Mouse (Mus musculus) cerebellum, postnatal 14 days (tissue): ENCODE data around the gene Mad1l1.
A peak's percentile ranks its signal among the peaks of the same experiment; 100 is the strongest.

Source experiments
- DNase-seq, 2 experiments: peaks; one replicate each; pipeline ENCODE4 v3.0.0; 2021; ENCODE audit warnings: mixed read lengths in 2 of 2

Mad1l1 gene

DNA sequence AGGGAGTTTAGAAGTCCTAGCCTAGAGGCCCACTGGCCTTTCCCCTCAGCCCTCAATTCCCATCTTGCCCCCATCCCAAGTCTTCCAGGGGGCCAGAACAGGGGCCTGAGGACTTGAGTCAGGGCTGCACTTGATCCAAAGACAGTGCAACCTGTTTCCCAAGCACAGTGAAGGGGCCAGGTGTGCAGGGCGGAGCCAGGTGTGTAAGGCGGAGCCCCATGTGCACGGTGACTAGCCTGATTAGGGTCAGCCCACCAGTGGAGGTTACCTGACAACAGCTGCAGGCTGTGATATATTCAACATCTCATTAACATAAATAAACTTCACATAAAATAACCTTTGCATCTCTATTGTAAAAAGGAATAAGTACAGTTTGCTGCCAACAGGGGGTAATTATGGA is 280.3 kb downstream of the Mad1l1 start:
- DNase-seq: no peak

DNA sequence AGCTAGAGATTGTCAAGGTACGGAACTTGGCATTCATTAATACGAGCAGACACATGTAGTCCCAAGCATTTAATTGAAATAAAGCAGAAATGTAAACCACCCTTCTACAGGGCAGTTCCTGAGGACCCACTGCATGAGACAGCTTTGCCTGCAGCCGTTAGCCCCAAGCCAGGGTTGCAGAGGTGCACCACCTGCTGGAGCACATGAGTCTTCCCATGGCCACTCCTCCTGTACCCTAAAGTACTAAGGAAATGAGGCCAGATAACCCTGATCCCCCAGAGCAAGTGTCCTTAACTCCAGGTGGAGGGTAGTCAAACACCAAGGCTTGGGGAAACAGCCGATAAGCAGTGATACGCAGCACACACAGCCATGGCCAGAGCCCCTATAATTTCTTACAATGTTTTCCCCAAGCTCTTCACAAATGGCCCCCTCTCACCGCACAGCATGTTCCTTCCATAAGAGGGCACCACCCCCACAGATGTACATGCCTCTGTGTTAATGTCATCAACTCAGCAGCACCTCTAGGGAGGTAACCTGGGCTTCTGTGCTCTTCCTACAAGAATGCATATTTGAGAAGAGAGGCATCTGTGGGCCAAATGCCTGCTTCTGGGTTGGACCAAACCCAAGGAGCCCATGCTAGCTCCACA is 283.6 kb downstream of the Mad1l1 start:
- peak; percentile 32 to 33 for DNase-seq

DNA sequence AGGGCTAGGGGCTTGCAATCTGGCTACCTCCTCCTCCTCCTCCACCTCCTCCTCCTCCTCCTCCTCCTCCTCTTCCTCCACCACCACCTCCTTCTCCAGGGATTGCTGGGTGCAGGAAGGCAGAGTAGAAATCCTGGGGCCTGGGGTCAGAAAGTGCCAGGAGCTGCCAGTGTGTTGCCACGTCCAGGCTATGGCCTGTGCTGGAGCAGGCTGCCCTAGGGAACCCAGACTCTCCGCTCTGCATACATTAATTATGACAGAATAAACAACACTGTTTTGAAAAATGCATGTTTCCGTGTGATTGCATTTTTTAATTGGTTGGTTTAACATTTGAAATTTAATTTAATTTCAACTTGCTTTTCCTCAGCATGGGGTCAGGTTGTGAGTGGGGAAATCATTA is 285.7 kb downstream of the Mad1l1 start:
- no peak for DNase-seq

DNA sequence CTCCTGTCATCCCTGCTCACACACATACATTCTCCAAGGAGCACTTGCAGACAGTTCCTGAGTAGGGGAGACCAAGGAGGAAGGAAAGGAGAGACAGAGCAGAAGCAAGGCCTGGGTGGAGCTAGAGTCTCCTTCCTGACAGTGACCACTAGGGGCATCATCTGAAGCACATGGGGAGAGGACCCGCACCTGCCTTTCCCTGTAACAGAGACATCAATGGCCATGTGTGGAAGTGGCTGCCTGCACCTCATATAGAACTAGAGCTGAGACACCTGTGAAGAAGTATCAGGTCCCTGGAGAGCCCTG is 286.4 kb downstream of the Mad1l1 start:
- no peak for DNase-seq

DNA sequence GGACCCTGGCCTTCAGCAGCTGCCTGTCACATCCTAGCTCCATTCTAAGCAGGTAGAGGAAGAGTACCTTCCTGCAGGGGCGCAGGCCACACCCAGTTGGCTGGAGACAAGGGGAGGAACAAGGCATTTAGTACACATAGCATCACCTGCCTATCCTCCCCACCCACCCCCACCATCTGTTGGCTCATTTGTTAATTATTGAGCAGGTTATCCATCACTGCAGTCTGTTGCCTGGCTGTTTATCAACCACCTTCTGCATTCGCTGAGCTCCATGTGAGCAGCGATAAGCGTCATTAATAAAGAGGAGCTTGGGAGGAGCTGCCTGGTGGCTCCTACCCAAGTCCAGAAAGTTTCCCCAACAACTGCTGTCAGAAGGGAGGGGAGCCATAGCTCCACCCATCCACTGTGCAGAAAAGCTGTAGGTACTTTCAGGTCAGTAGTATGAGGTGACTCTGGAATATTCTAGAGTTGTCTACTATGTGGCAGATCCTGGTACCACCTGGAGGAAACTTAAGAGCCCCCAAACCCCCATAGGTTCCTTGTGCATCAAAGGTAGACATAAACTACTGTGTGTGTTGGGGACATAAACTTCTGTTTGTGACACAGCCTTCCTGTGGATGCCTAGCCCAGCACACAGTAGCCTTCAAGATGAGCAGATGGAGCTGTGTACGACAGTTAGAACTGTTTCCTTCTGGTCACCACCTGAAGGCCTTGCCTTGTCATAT is 286.9 kb downstream of the Mad1l1 start:
- no peak for DNase-seq

DNA sequence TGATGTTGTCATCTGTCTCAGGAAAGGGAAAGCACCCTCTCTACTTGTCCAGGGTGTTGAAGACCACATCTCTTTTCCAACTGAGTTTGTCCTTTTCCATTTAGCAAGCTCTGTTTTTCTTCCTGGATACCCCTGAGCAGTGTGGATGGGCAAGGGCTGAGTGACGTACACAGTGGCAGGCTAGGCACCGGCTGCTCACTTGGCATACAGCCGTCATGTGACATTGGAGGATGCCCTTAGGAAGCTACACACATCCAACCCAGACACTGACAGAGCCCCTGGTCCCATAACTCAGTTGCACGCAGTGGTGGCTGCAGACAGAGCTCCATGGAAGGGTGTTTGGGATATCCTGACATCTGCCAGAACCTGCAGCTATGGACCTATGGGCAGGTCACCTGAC is 295.0 kb downstream of the Mad1l1 start:
- peak; percentile 60 to 69 for DNase-seq

DNA sequence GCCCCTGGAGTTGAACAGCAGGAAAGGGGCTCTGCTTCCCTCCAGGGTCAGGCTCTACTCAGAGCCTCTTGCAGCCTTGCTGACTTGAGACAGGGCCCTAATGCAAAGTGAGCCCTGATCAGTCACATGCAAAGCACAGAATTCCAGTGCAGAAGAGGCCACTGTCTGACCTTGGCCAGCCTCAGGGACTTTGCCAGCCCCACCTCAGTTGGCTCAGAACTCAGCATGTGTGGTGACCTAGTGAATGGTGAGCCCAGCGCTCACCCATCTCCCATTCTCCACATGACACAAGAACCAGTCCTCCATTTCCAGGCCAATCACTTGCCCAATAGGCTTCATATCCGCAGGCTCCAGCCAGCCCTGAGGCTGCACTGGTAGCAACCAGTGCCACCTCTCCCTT is 296.1 kb downstream of the Mad1l1 start:
- DNase-seq: no peak

DNA sequence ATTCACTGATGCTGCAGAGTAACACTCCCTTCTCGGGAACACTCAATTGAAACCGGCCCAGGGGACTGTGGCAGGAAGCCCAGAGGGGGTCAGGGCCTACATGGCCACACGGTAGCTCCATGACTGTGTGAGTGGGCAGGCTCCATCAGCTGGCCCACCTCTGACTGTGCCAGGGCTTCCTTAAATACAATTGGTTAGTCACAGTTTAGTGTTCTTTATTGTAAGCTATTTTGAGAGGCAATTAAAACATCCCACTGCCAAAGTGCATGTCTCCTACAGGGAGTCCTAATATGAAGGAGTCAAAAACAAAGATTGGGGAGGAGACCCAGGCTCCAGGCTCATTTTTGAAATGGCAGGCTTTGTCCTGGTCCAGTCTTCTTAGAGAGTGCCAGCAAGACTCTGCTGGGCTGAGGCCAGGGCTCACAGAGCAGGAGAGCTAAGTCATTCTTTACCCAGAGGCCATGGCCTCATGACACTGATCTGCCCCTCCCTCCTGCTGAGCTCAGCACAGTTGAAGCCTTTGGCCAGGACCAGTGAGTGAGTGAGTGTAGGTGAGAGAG is 297.3 kb downstream of the Mad1l1 start:
- peak; percentile 35 to 39 for DNase-seq

DNA sequence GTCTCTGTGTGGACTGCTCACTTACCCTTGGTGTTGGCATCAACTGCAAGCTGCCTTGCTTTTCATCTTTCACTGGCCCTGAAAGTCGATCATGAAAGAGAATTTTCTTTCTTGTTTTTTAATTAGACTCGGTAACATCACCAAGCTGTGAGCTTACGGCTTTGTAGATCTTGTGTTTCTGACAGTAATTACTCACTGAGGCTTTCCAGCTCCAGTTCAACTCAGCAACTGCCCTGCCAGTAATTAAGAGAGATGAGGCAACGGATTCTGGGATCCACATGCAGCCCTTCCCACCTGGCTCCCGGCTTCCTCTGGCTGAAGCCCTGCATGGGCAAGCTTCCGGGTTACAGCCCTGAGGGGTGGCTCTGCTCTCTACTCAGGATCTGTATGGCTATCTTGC is 298.5 kb downstream of the Mad1l1 start:
- no peak for DNase-seq

DNA sequence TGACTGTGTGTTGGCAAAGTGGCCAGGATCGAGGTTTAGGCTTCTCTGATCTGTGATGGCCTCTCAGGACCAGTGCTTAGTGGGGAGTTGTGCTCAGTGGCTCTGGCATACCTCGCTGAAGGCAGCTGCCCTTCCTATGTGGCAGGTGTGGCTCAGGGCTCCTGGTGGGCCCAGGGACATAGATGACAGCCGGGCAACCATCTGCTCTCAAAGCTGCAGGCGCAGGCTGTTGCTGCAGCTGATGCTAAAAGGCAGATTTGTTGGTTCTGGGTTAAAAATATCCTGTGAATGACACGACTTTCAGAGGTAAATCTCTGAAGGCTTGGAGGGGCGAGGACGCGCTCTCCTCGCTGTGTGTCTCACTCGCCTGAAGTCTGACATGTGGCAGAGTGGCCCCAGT is 299.6 kb downstream of the Mad1l1 start:
- peak; percentile 59 to 69 for DNase-seq

DNA sequence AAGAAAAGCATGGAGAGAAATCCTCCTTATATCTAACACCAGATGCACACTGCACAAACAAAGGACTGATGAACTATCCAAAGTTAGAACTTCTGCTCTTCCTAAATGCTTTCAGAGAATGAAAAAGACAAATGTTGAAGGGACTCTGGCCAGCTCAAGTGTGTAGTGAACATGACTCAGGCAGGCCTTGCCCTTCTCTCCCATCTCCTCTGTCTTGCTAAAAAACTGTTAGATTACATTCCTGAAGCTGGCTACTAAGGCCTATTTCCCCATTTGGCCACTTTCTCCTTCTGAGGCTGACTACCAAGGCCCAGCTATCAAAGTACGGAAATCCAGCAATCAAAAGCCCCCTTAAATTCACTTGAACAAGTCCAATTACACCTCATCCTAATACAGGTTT is 301.7 kb downstream of the Mad1l1 start:
- no peak for DNase-seq

DNA sequence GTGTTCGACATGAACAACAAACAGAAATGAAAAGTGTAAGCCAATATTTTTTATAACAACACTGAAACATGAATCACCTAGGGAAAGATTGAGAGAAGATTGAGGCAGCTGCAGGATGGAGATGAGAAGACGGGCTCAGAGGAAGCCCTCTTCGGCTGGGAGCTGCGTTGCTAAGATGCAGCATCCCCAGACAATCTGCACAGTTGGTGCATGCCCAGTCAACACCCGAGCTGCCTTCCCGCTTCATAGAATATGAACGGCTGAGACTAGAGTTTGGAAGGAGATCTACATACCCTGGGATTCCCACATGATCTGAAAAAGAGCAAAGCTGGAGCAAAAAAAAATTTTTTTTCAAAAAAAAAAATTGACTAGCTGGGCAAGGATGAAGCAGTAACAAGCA is 302.6 kb downstream of the Mad1l1 start:
- DNase-seq: no peak

DNA sequence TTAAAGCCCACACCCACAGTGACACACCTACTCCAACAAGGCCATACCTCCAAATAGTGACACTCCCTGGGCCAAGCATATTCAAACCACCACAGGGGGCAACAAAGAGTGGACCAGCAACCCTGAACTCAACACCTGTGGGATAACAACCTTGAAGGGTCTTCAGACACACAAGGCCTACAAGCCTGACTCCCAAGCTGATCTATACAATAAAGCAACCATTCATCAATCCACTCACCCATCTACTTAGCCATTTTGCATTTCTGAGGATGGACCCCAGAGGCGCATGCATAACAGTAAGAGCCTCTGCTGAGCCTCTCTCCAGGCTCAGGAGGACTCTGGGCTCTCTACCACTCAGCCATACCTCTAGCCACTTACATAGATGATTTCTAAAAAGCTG is 304.5 kb downstream of the Mad1l1 start:
- no peak for DNase-seq

DNA sequence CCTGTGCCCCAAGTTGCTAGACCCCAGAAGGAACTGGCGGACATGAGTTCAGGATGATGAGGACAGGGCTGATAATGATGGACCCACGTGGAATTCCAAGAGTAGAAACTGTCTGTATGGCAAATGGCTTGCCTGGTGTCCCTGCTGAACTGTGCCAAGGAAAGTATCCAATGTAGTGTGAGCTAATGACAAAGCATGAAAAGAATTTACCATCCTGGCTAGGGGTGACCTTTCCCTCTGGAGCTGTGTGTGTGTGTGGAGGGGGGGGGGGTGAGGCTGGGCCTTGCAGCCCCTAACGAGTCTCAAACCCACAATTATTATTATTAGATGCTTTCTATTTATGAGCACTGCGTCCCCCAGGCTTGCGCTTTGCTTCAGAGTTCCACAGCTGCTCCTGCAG is 307.7 kb downstream of the Mad1l1 start:
- no peak for DNase-seq

DNA sequence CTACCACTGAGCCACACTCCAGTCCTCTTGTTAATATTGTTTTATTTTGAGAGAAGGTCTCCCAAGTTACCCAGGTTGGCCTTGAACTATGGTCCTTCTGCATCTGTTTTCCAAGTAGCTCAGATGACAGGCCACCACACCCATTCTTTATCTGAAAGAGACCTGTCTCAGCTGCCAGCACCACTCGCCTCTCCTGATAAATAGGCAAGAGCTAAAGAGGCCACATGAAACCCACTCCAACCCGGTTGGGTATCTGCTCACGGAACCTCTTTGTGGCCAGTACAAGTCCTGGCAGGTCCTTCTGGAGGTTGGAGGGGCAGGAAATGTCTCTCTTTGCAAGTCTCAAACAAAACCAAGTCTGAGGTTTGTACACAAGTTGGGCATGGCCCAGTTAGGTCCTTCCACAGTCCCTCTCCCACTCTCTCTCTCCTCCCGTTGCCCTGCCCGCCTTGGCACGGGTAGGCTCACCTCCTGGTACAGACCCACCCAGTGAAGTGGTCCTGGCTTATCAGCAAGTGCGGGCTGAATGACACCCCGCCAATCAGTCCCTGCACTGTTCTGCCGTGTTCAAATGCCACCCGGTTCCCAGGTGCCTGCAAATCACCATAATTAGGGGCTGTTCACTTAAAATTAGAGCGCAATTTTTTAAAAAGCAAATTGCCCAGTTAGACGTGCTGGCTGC is 308.9 kb downstream of the Mad1l1 start:
- no peak for DNase-seq

DNA sequence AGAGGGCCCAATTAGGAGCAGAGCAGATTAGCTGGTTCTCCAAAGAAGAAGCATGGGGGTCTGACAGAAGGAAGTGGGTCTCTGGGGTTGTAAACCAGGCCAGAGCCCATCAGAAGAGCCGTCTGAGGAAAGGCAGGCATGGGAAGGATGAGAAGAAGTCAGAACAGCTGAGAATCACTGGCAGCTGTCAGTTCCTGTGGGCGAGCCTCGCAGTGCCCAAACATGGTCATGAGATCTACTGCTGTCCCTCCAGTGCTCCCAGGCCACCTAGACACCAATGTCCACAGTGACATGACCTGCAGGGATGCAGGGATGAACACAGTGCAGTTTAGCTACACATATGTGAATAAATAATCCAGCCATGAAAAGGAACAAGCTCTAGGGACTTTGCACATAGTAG is 310.9 kb downstream of the Mad1l1 start:
- DNase-seq: no peak

DNA sequence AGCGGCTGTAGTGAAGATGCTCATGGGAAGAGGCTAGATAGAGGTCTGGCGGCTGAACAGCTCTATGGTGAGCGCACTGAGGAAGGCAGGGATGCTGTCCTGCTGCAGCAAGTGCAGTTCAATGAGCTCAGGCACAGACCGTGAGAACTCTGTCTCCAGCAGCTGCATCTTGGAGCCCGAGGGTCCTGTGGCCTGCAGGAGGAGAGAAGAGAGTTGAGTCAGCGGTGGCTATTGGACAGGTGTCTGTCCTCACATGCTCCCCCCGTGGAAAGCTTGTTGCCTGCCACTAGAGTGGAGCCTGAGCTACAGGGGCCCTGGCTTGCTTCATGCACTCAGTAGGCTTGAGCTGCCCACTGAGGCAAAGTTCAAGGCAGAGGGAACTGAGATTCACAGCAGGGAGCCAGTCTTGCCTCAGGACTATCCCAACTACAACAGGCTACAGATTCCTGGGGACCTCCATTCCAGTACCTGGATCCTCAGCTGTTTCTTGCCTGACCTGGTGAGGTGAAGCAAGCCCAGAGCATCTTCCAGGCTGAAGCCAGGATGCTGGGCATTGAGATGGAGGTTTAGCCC is 312.2 kb downstream of the Mad1l1 start:
- no peak for DNase-seq

DNA sequence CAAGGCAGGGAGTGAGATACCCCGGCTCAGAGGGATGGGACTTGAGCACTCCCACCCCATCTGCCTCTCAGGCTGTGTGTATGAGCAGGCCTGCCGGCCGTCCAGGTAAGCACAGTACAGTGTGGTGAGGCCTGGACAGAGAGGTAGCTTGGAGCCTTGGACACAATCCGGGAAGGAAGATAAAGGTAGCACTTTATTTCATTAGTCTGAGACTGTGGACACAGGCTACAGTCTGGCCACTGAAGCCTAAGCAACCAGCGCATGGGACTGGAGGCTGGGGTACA is 312.9 kb downstream of the Mad1l1 start:
- no peak for DNase-seq

DNA sequence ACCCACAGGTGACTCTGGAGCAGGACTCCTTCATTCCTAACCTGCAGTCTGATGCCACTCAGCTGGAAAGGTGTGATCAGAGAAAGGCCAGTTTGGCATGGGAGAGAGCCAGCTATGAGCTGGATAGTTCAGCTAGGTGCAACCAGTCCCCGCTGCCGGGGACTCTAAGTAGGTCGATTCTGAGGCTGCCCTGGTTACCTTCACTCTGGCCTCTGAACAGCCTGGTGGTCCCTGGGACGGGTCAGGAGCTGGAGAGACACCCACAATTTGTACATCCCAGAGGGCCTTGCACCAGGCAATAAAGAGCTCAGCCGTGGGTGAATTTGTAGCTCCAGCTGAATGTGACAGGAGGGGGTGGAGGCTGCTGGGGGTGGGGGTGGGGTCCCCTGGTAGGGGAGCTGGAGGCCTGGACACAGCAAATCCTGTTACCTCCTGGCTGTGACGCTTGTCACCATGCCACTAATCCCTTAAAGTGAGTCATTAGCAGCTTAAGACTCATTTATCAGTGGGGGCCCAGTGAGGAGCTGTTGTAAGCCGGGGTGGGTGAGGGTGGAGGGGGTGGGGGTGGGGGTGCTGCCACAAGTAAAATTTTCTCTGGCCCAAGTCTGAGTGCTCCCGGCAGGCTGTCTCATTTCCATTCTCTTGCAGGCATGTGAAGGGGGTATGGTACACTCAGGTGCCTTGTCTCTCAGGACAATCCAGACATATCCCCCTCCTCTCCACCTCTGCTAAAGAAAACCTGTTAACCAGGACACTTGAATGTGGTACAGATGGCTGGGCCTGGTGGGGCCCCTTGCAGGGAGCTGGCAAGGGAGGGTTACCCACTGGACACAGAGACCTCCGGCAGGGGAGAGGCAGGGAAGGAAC is 313.5 kb downstream of the Mad1l1 start:
- DNase-seq: no peak

DNA sequence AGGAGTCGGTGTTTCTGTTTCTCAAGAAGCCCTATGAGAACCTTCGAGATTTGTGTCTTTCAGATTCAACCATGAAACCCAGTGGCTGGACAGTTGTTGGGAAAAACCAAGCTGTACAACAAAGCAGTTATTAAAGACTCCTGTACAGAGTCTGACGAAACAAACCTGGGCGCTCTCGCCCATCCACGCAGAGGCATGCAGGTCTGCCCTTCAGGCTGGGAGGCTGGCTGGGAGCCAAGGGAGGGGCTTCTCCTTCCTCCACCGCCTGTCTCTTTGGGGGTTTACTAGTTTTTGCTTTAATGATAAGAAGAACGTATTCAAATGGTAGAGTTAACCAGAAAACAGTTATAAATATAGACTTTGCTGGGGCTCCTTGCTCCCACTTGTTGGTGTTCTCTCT is 314.5 kb downstream of the Mad1l1 start:
- no peak for DNase-seq

DNA sequence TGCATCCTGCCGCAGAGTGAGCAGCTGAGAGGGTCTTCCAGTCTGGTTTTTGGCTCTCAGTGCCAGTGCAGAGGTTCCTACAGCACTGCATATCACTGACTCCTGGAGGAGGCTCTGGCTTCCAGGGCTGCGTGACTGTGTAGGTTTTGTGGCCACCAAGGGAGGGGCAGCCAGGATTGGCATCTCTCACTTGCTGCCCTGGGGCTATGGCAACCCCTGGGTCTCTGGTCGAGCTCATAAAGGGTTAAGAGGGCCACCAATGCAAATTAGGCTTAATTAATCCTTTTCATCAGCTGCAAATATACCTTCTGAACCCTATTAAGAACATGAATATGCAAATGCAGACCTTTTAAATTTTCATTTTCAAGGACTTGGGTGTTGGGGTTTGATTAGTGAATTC is 318.8 kb downstream of the Mad1l1 start:
- no peak for DNase-seq

DNA sequence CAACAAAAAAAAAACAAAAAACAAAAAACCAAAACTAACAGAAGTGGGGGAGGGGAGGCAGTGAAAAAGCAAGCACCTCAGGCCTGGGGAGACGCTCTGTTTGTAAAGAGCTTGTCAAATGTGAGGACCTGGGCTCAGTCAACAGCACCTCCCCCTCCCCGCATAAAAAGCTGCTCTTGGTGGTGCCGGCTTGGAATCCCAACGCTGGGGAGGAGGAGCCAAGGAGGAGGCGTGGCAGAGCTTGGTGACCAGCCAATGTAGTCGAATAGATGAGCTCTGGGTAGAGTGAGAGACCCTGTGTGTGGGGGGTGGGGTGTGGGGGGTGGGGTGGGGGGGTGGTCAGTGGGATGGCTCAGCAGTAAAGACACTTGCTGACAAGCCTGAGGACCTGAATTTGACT is 322.4 kb downstream of the Mad1l1 start:
- DNase-seq: no peak

DNA sequence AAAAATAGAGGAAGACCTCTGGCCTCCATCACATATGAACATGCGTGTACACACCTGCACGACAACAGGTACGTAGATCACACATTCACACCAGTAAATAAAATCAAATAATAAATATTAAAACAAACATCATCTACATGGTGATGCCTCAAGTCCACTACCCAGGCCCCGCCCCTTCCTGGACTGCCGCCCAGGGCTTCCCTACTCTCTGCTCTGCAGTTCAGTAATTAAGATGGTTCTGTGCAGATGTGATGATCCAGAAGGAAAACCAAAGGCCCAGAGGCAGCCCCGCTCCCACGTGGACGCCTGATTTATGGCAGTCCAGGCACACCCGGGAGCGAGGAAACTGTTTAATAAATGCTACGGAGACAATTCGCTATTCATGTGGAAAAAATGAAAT is 323.0 kb downstream of the Mad1l1 start:
- DNase-seq: peak in 1 of 2 experiments; percentile 50
